Mouse (Mus musculus) ES-E14 (cell line): ENCODE results near the gene Ccnd1. TPM values are rescaled to one million over a fixed set of nuclear protein-coding genes. Genes with fewer than 3 reads are reported as not detected.

ENCODE experiments used
- DNase-seq: peaks from one replicate; pipeline ENCODE4 v3.0.0-alpha.2; 2013; ENCODE audit warnings: low read depth, low spot score
- H3K27ac ChIP-seq: 2 replicates; pipeline ENCODE4 v1.5.1; 2012; ENCODE audit warnings: low read depth, mild to moderate bottlenecking, low read length, moderate library complexity, mixed read lengths; ENCODE audit not compliant: poor library complexity, insufficient read depth, severe bottlenecking
- H3K36me3 ChIP-seq: 2 replicates; pipeline ENCODE4 v1.6.1; 2012; ENCODE audit warnings: mild to moderate bottlenecking, low read length, moderate library complexity, mixed read lengths; ENCODE audit not compliant: control insufficient read depth, poor library complexity, insufficient read depth, severe bottlenecking
- H3K4me1 ChIP-seq, 2 experiments: fragments of 150-350 bp in 1 of 2; sonication (generic) in 1 of 2; 2 replicates each; pipeline ENCODE4 v1.6.1; 2012; ENCODE audit warnings: low read length in 2 of 2, mild to moderate bottlenecking in 1 of 2, mixed read lengths in 1 of 2; ENCODE audit not compliant: control insufficient read depth in 2 of 2, insufficient read depth in 2 of 2, poor library complexity in 1 of 2
- H3K4me3 ChIP-seq, 2 experiments: fragments of 150-350 bp in 1 of 2; sonication (generic) in 1 of 2; 2 replicates each; pipeline ENCODE4 v1.5.1; 2012; ENCODE audit warnings: low read length in 2 of 2, low read depth in 1 of 2, mild to moderate bottlenecking in 1 of 2, mixed read lengths in 1 of 2; ENCODE audit not compliant: insufficient read depth in 1 of 2, poor library complexity in 1 of 2, severe bottlenecking in 1 of 2
- H3K9ac ChIP-seq: 2 replicates; pipeline ENCODE4 v1.6.1; 2012; ENCODE audit warnings: low read depth, mild to moderate bottlenecking, low read length, mixed read lengths; ENCODE audit not compliant: poor library complexity, insufficient read depth, severe bottlenecking
- H3K9me3 ChIP-seq: fragments of 150-350 bp; sonication (generic); 2 replicates; pipeline ENCODE4 v1.6.1; 2012; ENCODE audit warnings: low read depth, mild to moderate bottlenecking, low read length; ENCODE audit not compliant: control insufficient read depth, insufficient read depth
- CHD2 ChIP-seq: IDR thresholded peaks from 2 replicates; pipeline ENCODE4 v1.6.1; 2014; ENCODE audit warnings: mild to moderate bottlenecking, low read depth, low read length, inconsistent platforms
- HCFC1 ChIP-seq: IDR thresholded peaks from 2 replicates; pipeline ENCODE4 v1.6.1; 2012; ENCODE audit warnings: low read length, inconsistent platforms, borderline replicate concordance; ENCODE audit not compliant: insufficient read depth
- MAFK ChIP-seq: IDR thresholded peaks from 2 replicates; pipeline ENCODE4 v1.6.1; 2014; ENCODE audit warnings: mild to moderate bottlenecking, low read depth, low read length, inconsistent platforms; ENCODE audit not compliant: insufficient read depth
- ZC3H11A ChIP-seq: IDR thresholded peaks from 2 replicates; pipeline ENCODE4 v1.6.1; 2012; ENCODE audit warnings: low read depth, mild to moderate bottlenecking, inconsistent platforms, low read length, borderline replicate concordance
- ZNF384 ChIP-seq: IDR thresholded peaks from 2 replicates; pipeline ENCODE4 v1.6.1; 2012; ENCODE audit warnings: low read depth, low read length, inconsistent platforms
- in situ Hi-C, 2 experiments: fragments of 600-800 bp; cut with MboI; formaldehyde crosslinking; loops; one replicate each; pipeline ENCODE4 v1.15.1; 2025; ENCODE audit warnings: low sequenced_read_pairs in 2 of 2, inconsistent platforms in 1 of 2; ENCODE audit not compliant: unreplicated experiment in 2 of 2
- total RNA-seq: library from RNA; depleted of rRNA; stranded (reverse); fragments of 300-350 nt; gene quantifications from 2 replicates; pipeline ENCODE4 v1.2.3, GENCODE M21; 2012

Ccnd1 gene
- total RNA-seq, 1 experiment, result 57.6 TPM

DNA sequence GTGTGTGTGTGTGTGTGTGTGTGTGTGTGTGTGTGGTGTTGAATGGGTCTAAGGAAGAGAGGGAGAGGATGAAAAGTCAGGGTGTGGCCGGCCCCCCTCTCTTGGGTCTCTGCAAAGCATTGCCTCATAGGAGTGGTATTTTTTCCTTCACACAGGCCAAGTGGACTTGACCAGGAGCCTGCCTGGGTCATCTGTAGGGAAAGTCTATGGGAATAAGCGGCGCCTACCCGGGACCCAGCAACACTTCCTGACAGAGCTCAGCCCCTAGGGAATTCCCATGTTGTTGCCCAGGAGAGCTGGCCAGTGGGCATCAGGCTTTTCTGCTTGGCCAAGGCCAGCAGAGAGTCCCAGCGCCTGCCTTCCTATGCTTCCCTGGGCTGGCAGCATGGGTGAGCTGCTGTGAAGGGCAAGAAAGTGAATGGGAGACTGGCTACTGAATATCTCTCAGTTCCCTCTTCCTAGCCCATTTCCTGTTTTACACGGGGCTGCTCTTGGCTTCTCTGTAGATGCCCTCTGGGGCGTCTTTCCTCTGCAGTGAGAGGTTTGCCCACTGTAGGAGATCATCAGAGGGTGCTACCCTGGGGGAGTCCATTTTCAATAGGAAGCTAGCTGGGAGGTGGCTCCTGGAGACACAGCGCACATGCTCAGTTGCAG is 41.8 kb upstream of the Ccnd1 start:
- Histone ChIP-seq H3K36me3 (no peaks in the 10 kb centered on the region), H3K9ac (no peak overlapping the region), H3K9me3 (no peaks in the 10 kb centered on the region), H3K4me1 (peaks cover 0 to 2% of the 10 kb centered on the region in 2 experiments; a peak in 2 of 4 replicates), H3K27ac (no peak overlapping the region), H3K4me3 (no peak overlapping the region)
- TF ChIP-seq HCFC1 (no peak), ZC3H11A (no peak), CHD2 (no peak), MAFK (no peak), ZNF384 (no peak)
- in situ Hi-C loops, result no loop called here
- DNase-seq, result no peak

DNA sequence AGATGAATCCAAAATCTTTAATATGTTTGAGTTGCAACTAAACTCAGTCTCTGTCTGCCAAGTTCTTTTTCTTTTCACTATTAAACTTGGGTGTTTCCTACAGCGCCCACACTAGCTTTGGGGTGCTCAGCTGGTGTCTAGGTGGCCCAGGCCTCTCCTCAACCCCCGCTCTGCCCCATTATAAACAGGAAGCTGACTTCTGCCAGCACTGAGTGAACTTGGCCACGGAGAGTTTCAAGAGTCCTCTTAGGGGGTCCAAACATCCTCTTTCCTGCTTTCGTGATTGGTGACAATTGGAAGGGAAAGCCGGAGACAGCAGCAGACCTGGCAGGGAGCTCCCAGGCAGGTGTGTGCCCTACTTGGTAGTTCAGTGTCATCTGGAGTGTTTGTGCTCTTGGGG is 40.1 kb upstream of the Ccnd1 start:
- H3K4me3 ChIP-seq, result no peak overlapping the region
- no peak overlapping the region for H3K27ac ChIP-seq
- no peaks in the 10 kb centered on the region for H3K36me3 ChIP-seq
- no peak overlapping the region for H3K9ac ChIP-seq
- no peaks in the 10 kb centered on the region for H3K9me3 ChIP-seq
- peaks cover 0 to 2% of the 10 kb centered on the region in 2 experiments; a peak in 2 of 4 replicates for H3K4me1 ChIP-seq
- in situ Hi-C loops, result no loop called here
- TF ChIP-seq ZNF384 (no peak), HCFC1 (no peak), CHD2 (no peak), ZC3H11A (no peak), MAFK (no peak)
- DNase-seq, result no peak

DNA sequence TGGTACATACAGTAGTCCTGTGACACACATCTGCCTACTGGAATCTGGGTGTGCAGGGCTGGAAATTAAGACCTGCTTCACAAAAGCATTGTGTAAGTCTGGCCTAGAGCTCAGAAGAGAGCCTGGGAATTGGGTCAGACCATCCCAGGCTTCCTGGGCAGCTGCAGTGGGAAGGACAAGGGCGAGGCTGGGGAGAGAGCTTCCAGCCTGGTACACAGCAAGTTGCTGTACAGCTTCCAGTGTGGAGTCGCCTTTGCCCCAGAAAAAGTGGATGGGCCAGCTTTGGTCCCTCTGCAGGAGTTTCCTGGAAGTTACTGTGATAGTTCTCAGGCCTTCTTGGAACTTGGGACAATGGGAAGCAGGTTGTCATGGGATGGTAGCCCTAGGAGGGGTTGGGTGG is 37.4 kb upstream of the Ccnd1 start:
- no peak for DNase-seq
- H3K36me3 ChIP-seq, result no peaks in the 10 kb centered on the region
- H3K9me3 ChIP-seq, result no peaks in the 10 kb centered on the region
- in situ Hi-C loops, result no loop called here
- no peaks in the 10 kb centered on the region for H3K4me1 ChIP-seq
- H3K4me3 ChIP-seq, result no peak overlapping the region
- H3K9ac ChIP-seq, result no peak overlapping the region
- no peak overlapping the region for H3K27ac ChIP-seq
- TF ChIP-seq MAFK, result no peak
- no peak for TF ChIP-seq ZNF384
- no peak for TF ChIP-seq CHD2

DNA sequence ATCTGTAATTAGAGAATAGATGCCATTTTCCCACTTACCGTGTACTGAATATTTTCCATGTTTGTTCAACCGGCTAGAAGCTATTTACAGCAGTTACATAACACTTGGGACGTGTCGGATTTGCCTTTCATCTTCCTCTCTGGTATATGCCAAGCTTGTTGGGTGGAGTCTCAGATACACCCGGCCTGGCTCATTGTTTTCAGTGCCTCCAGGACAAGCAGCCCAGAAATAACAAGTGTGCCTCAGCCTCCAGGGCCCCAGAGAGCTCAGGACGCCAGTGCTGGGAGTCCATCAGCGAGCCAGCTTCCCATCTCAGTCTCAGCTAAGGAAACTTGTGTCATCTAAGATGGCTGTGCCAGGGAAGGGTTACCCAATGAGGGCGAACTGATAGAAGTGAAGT is 33.7 kb upstream of the Ccnd1 start:
- TF ChIP-seq ZNF384 (no peak), CHD2 (no peak), MAFK (no peak), HCFC1 (no peak), ZC3H11A (no peak)
- no peak for DNase-seq
- in situ Hi-C loops, result no loop called here

DNA sequence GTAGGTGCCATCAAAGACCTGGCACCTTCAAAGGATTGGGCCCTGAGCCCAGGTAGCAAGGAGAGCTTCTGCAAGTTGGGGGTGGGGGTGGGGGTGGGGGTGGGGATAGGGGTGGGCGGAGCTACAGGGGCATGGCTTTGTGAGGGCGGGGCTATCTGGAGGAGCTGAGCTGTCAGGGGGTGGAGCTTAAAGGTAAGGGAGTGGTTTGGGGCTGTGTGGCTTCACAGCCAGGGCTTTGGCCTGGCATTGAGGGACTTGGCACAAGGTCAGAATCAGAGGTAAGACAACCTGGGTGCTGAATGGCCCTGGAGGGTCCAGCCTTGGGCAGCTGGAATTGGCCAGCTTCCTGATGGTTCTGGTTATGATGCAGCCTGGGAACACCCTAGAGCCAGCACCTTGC is 32.0 kb upstream of the Ccnd1 start:
- no peak for DNase-seq
- Histone ChIP-seq H3K27ac (no peak overlapping the region), H3K4me1 (peaks cover 0 to 2% of the 10 kb centered on the region in 2 experiments; a peak in 1 of 4 replicates), H3K4me3 (no peak overlapping the region), H3K9me3 (no peaks in the 10 kb centered on the region), H3K36me3 (no peaks in the 10 kb centered on the region), H3K9ac (no peak overlapping the region)
- TF ChIP-seq ZC3H11A (no peak), CHD2 (no peak), HCFC1 (no peak), ZNF384 (no peak), MAFK (no peak)
- in situ Hi-C loops, result no loop called here

More for the DNA sequence above, 33.7 kb upstream of the Ccnd1 start:
- H3K9me3 ChIP-seq, result no peaks in the 10 kb centered on the region
- H3K27ac ChIP-seq, result no peak overlapping the region
- no peak overlapping the region for H3K9ac ChIP-seq
- H3K36me3 ChIP-seq, result no peaks in the 10 kb centered on the region
- H3K4me3 ChIP-seq, result no peak overlapping the region
- peaks cover 0 to 2% of the 10 kb centered on the region in 2 experiments; a peak in 1 of 4 replicates for H3K4me1 ChIP-seq
